In genomic region chr8:84157620-84158019, GRCm38 (mm10) we compare ENCODE assay signal across 24 mouse cellular contexts. TPM values are rescaled to one million over a fixed set of nuclear protein-coding genes. Genes with fewer than 3 reads are reported as not detected.
"Had no signal": no experiment of that assay in that cellular context is flagged by ENCODE, and none has a peak within 500 bp of the region (broad histone marks: within the 10 kb centered on the region; RNA-seq: fewer than 3 reads in every experiment).

No protein-coding gene starts in this region.

- H3K4me3 ChIP-seq: layer of hippocampus, adult 2 months; liver, embryonic 13.5 days; midbrain, embryonic 12.5 days; midbrain, embryonic 15.5 days; neural tube, embryonic 13.5 days had no signal

- H3K36me3 ChIP-seq: liver, embryonic 13.5 days had no signal

- H3K4me2 ChIP-seq: liver, embryonic 13.5 days; midbrain, embryonic 12.5 days; midbrain, embryonic 15.5 days; neural tube, embryonic 13.5 days had no signal

- ATAC-seq: intestine, postnatal 0 days; midbrain, embryonic 15.5 days had no signal

- DNase-seq: kidney, adult 2 months; kidney, postnatal 10 days; kidney, postnatal 4 days; layer of hippocampus, adult 9-11 months; liver, embryonic 13.5 days; lung, adult 2 months; retina, postnatal 1 day; right cerebral cortex, postnatal 25 days; thymus, adult 18-20 months; thymus, postnatal 36 days had no signal

- H3K27me3 ChIP-seq: liver, embryonic 13.5 days; midbrain, embryonic 12.5 days; midbrain, embryonic 15.5 days; neural tube, embryonic 13.5 days had no signal

RNA-seq across cellular contexts. Expression of gene 4930432K21Rik, which starts 9.8 kb away (rescaled TPM):
- total RNA-seq: liver, adult 2 months had no signal

RNA-seq across cellular contexts. Expression of gene Nanos3, which starts 27.4 kb away (rescaled TPM):
- total RNA-seq: liver, adult 2 months; neutrophil, adult 5-6 weeks had no signal
- polyA plus RNA-seq: liver, adult 2 months; liver, embryonic 16.5 days; macrophage; spleen, adult 2 months; urinary bladder, adult 2 months had no signal

RNA-seq across cellular contexts. Expression of gene Podnl1, which starts 31.8 kb away (rescaled TPM):
- total RNA-seq: layer of hippocampus, adult 2 months; layer of hippocampus, postnatal 25 days; left cerebral cortex, adult 18-20 months; left cerebral cortex, postnatal 36 days; liver, adult 2 months had no signal
- polyA plus RNA-seq: liver, embryonic 13.5 days; liver, embryonic 16.5 days; macrophage had no signal
